Mouse (Mus musculus) midbrain, embryonic 12.5 days (tissue): ENCODE results near the gene Ndufc1. TPM values are rescaled to one million over a fixed set of nuclear protein-coding genes. Genes with fewer than 3 reads are reported as not detected.
"Not testable (repeated sequence)": the region's sequence is repeated elsewhere in the genome, so short reads cannot be mapped to it uniquely, and the experiment has no call there.

Experiments used
- ATAC-seq: fragments of 200-750 bp; cut with Nextera tagmentation; 2 replicates; pipeline ENCODE4 v1.8.0; 2017; ENCODE audit warnings: low read depth, moderate TSS enrichment, moderate library complexity; ENCODE audit not compliant: low FRiP score
- H3K27ac ChIP-seq: fragments of 300-500 bp; sonication (generic); replicated peaks from 2 replicates; pipeline ENCODE4 v1.5.1; 2016; ENCODE audit warnings: mild to moderate bottlenecking
- H3K27me3 ChIP-seq: fragments of 300-500 bp; sonication (generic); 2 replicates; pipeline ENCODE4 v1.6.1; 2016; ENCODE audit warnings: mild to moderate bottlenecking
- H3K36me3 ChIP-seq: fragments of 300-500 bp; sonication (generic); 2 replicates; pipeline ENCODE4 v1.6.1; 2016
- H3K4me1 ChIP-seq: fragments of 300-500 bp; sonication (generic); 2 replicates; pipeline ENCODE4 v1.6.1; 2016
- H3K4me2 ChIP-seq: fragments of 300-500 bp; sonication (generic); replicated peaks from 2 replicates; pipeline ENCODE4 v1.6.1; 2016; ENCODE audit warnings: mild to moderate bottlenecking, moderate library complexity
- H3K4me3 ChIP-seq: fragments of 300-500 bp; sonication (generic); 2 replicates; pipeline ENCODE4 v1.5.1; 2016; ENCODE audit warnings: mild to moderate bottlenecking
- H3K9ac ChIP-seq: fragments of 300-500 bp; sonication (generic); replicated peaks from 2 replicates; pipeline ENCODE4 v1.6.1; 2016; ENCODE audit warnings: mild to moderate bottlenecking, moderate library complexity
- H3K9me3 ChIP-seq: fragments of 300-500 bp; sonication (generic); 2 replicates; pipeline ENCODE4 v1.6.1; 2016; ENCODE audit warnings: mild to moderate bottlenecking
- WGBS: fragments of 180-500 bp; shearing (Covaris S2); methylation state at CpG from one replicate; pipeline ENCODE4 v1.1.7; 2016; 5-methylcytosine and 5-hydroxymethylcytosine counted together
- polyA plus RNA-seq: library from polyadenylated mRNA; unstranded; fragments of >200 nt; fragmentation: Nextera tagmentation; extraction: Ambion mirVana; gene quantifications from 2 replicates; pipeline ENCODE4 v1.2.1, GENCODE M21; 2016

Gene Ndufc1
- 707 and 785 TPM in 2 replicates for polyA plus RNA-seq

GRCm38 (mm10) chr3:51408561-51409183 lies at the start of gene Ndufc1:
Gene Ndufc1 (minus strand): TSS chr3:51408988.
- H3K27me3 ChIP-seq: no peaks in the 10 kb centered on the region
- H3K4me2 ChIP-seq: peak within 1 kb of the TSS; percentile 69
- peak; percentile 92 for ATAC-seq
- under 1% methylated on average over 40 of the region's 40 CpGs for WGBS
- H3K9me3 ChIP-seq: no peaks in the 10 kb centered on the region
- peaks cover 23% of the 10 kb centered on the region for H3K36me3 ChIP-seq
- H3K4me1 ChIP-seq: peaks cover 8% of the 10 kb centered on the region
- peak within 1 kb of the TSS; percentile 96 for H3K27ac ChIP-seq
- H3K4me3 ChIP-seq: peak within 1 kb of the TSS; percentile 85
- H3K9ac ChIP-seq: peak within 1 kb of the TSS; percentile 89

- Histone ChIP-seq H3K36me3 (peaks cover 5% of the 10 kb centered on the region; the same call in 1 of the 2 replicates), H3K9ac (no peak overlapping the region), H3K9me3 (no peaks in the 10 kb centered on the region), H3K4me2 (no peak overlapping the region), H3K4me1 (no peaks in the 10 kb centered on the region), H3K4me3 (no peak overlapping the region), H3K27me3 (no peaks in the 10 kb centered on the region), H3K27ac (no peak overlapping the region)
- ATAC-seq: no peak
- 86% methylated on average over 3 of the region's 3 CpGs for WGBS
Observed at GRCm38 (mm10) chr3:51434871-51435595, 26.2 kb upstream of the Ndufc1 start.

GRCm38 (mm10) chr3:51434364-51434763 lies 25.6 kb upstream of the Ndufc1 start:
- WGBS: 89% methylated on average over 5 of the region's 5 CpGs
- not testable (repeated sequence) for H3K9ac ChIP-seq, H3K9me3 ChIP-seq, H3K4me3 ChIP-seq, H3K27ac ChIP-seq, ATAC-seq, H3K4me1 ChIP-seq, H3K4me2 ChIP-seq, H3K36me3 ChIP-seq, H3K27me3 ChIP-seq

- Histone ChIP-seq H3K9me3 (no peaks in the 10 kb centered on the region), H3K9ac (no peak overlapping the region), H3K36me3 (0 out of 2 replicates have a peak, but pooled peaks cover 2% of the 10 kb centered on the region), H3K27ac (no peak overlapping the region), H3K27me3 (no peaks in the 10 kb centered on the region), H3K4me3 (no peak overlapping the region), H3K4me1 (no peaks in the 10 kb centered on the region), H3K4me2 (no peak overlapping the region)
- no peak for ATAC-seq
Observed at GRCm38 (mm10) chr3:51425394-51425793, 16.6 kb upstream of the Ndufc1 start.

GRCm38 (mm10) chr3:51421921-51422320 lies 13.1 kb upstream of the Ndufc1 start:
- H3K4me1 ChIP-seq: peaks cover 15% of the 10 kb centered on the region
- H3K36me3 ChIP-seq: 0 out of 2 replicates have a peak, but pooled peaks cover 2% of the 10 kb centered on the region
- ATAC-seq: no peak
- H3K27ac ChIP-seq: no peak overlapping the region
- WGBS: 91% methylated on average over 3 of the region's 3 CpGs
- no peak overlapping the region for H3K4me2 ChIP-seq
- no peaks in the 10 kb centered on the region for H3K9me3 ChIP-seq
- no peak overlapping the region for H3K9ac ChIP-seq
- no peak overlapping the region for H3K4me3 ChIP-seq
- H3K27me3 ChIP-seq: no peaks in the 10 kb centered on the region

- no peaks in the 10 kb centered on the region for H3K27me3 ChIP-seq
- ATAC-seq: no peak
- no peak overlapping the region for H3K27ac ChIP-seq
- H3K9ac ChIP-seq: no peak overlapping the region
- peaks cover 23% of the 10 kb centered on the region for H3K4me1 ChIP-seq
- peak overlapping the region; percentile 0; the same call in 1 of the 2 replicates for H3K4me3 ChIP-seq
- H3K36me3 ChIP-seq: 0 out of 2 replicates have a peak, but pooled peaks cover 2% of the 10 kb centered on the region
- H3K4me2 ChIP-seq: peak overlapping the region; percentile 80
- no peaks in the 10 kb centered on the region for H3K9me3 ChIP-seq
- WGBS: 70% methylated on average over 2 of the region's 2 CpGs
Observed at GRCm38 (mm10) chr3:51417966-51418365, 9.2 kb upstream of the Ndufc1 start.

GRCm38 (mm10) chr3:51417485-51417884 lies 8.7 kb upstream of the Ndufc1 start:
- WGBS: 49% methylated on average over 2 of the region's 2 CpGs
- Histone ChIP-seq H3K27ac (no peak overlapping the region), H3K4me3 (peak overlapping the region; percentile 100), H3K9ac (no peak overlapping the region; the same call in 1 of the 2 replicates), H3K36me3 (0 out of 2 replicates have a peak, but pooled peaks cover 2% of the 10 kb centered on the region), H3K9me3 (no peaks in the 10 kb centered on the region), H3K4me2 (peak overlapping the region; percentile 80), H3K4me1 (peaks cover 23% of the 10 kb centered on the region), H3K27me3 (no peaks in the 10 kb centered on the region)
- ATAC-seq: no peak

GRCm38 (mm10) chr3:51417135-51417458 lies 8.3 kb upstream of the Ndufc1 start:
- 10% methylated on average over 8 of the region's 8 CpGs for WGBS

GRCm38 (mm10) chr3:51416364-51417134 lies 7.8 kb upstream of the Ndufc1 start:
- no peaks in the 10 kb centered on the region for H3K27me3 ChIP-seq
- H3K4me2 ChIP-seq: peak overlapping the region; percentile 80
- H3K4me1 ChIP-seq: peaks cover 23% of the 10 kb centered on the region
- WGBS: under 1% methylated on average over 67 of the region's 68 CpGs
- H3K9me3 ChIP-seq: no peaks in the 10 kb centered on the region
- peak overlapping the region; percentile 98 for H3K9ac ChIP-seq
- ATAC-seq: peak; percentile 57
- peak overlapping the region; percentile 100 for H3K4me3 ChIP-seq
- 0 out of 2 replicates have a peak, but pooled peaks cover 2% of the 10 kb centered on the region for H3K36me3 ChIP-seq
- H3K27ac ChIP-seq: peak overlapping the region; percentile 90

More at GRCm38 (mm10) chr3:51417135-51417458, 8.3 kb upstream of the Ndufc1 start:
- peaks cover 23% of the 10 kb centered on the region for H3K4me1 ChIP-seq
- H3K9me3 ChIP-seq: no peaks in the 10 kb centered on the region
- peak overlapping the region; percentile 80 for H3K4me2 ChIP-seq
- H3K27me3 ChIP-seq: no peaks in the 10 kb centered on the region
- no peak for ATAC-seq
- peak overlapping the region; percentile 90; the same call in 1 of the 2 replicates for H3K27ac ChIP-seq
- H3K36me3 ChIP-seq: 0 out of 2 replicates have a peak, but pooled peaks cover 2% of the 10 kb centered on the region
- peak overlapping the region; percentile 100 for H3K4me3 ChIP-seq
- peak overlapping the region; percentile 98 for H3K9ac ChIP-seq

GRCm38 (mm10) chr3:51416073-51416363 lies 7.2 kb upstream of the Ndufc1 start:
- Histone ChIP-seq H3K27ac (peak overlapping the region; percentile 90), H3K9me3 (no peaks in the 10 kb centered on the region), H3K36me3 (0 out of 2 replicates have a peak, but pooled peaks cover under 1% of the 10 kb centered on the region), H3K4me2 (peak overlapping the region; percentile 80), H3K9ac (peak overlapping the region; percentile 98), H3K4me3 (peak overlapping the region; percentile 100), H3K4me1 (peaks cover 23% of the 10 kb centered on the region), H3K27me3 (no peaks in the 10 kb centered on the region)
- peak; percentile 78 for ATAC-seq
- under 1% methylated on average over 28 of the region's 30 CpGs for WGBS

- Histone ChIP-seq H3K27ac (peak within 1 kb of the TSS; percentile 90), H3K4me3 (peak within 1 kb of the TSS; percentile 100), H3K36me3 (no peaks in the 10 kb centered on the region), H3K9me3 (no peaks in the 10 kb centered on the region), H3K4me1 (peaks cover 23% of the 10 kb centered on the region), H3K27me3 (no peaks in the 10 kb centered on the region), H3K4me2 (peak within 1 kb of the TSS; percentile 80), H3K9ac (peak within 1 kb of the TSS; percentile 98)
- ATAC-seq: peak; percentile 94
- 4% methylated on average over 43 of the region's 43 CpGs for WGBS
Observed at GRCm38 (mm10) chr3:51415098-51416072, 6.6 kb upstream of the Ndufc1 start, which contains the start of gene Naa15. Gene Naa15 (plus strand): TSS chr3:51415148.
